8 mouse cellular contexts compared by ENCODE assay signal in the genomic region with DNA sequence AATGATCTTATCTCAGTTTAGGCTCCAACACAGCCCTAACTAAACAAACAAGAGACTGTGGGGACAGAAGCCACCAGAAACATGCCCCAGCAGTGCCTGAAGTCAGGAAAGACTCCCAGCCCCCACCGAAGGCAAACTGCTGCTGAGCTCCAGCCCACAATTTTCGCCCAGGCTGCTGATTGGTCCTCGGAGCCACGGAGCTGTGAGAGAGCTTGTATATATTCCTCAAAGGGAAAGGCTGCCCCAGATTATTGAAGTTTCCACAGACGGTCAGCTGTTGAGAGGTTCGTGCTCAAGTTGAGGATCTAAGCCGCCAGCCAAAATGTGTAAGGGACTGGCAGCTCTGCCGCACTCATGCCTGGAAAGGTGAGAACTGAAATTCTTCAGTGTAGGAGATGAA. TPM values are rescaled to one million over a fixed set of nuclear protein-coding genes. Genes with fewer than 3 reads are reported as not detected.
DNase-seq lines count a peak whose midpoint lies in the region; ATAC-seq and TF ChIP-seq lines count a peak whose summit lies in the region.
"Had no signal": no experiment of that assay in that cellular context is flagged by ENCODE, and none has a peak within 500 bp of the region (broad histone marks: within the 10 kb centered on the region; RNA-seq: fewer than 3 reads in every experiment).

A gene (plus strand): TSS at position 246 of the 400 bp plus-strand sequence.

- no peaks in the 10 kb centered on the region for H3K36me3 ChIP-seq in hindbrain, embryonic 10.5 days
- H3K36me3 ChIP-seq in stomach, postnatal 0 days (ENCODE audit: control insufficient read depth, insufficient read depth, low read length), result no peaks in the 10 kb centered on the region

- peak within 1 kb of the TSS; percentile 44 for H3K4me2 ChIP-seq in stomach, postnatal 0 days (replicated peaks; ENCODE audit: low read depth)

- intact Hi-C loops in left cerebral cortex, adult 2 months (cut with DNase I), result no loop called here

- no peaks in the 10 kb centered on the region for H3K9me3 ChIP-seq in hindbrain, embryonic 10.5 days
- no peaks in the 10 kb centered on the region for H3K9me3 ChIP-seq in stomach, postnatal 0 days (ENCODE audit: control insufficient read depth, low read length)

- no peaks in the 10 kb centered on the region for H3K27me3 ChIP-seq in hindbrain, embryonic 10.5 days (ENCODE audit: insufficient read depth, poor library complexity, severe bottlenecking)
- H3K27me3 ChIP-seq in stomach, postnatal 0 days (ENCODE audit: control insufficient read depth, insufficient read depth, low read length), result no peaks in the 10 kb centered on the region

- H3K4me3 ChIP-seq in hindbrain, embryonic 10.5 days, result no peak within 1 kb of the TSS
- no peak within 1 kb of the TSS; the same call in 1 of the 2 replicates for H3K4me3 ChIP-seq in left cerebral cortex, adult 2 months
- H3K4me3 ChIP-seq in stomach, postnatal 0 days (ENCODE audit: low read depth, low read length), result peak within 1 kb of the TSS; percentile 25
- H3K4me3 ChIP-seq: myocyte had no signal

- peak within 1 kb of the TSS; percentile 1; the same call in 1 of the 2 replicates for H3K9ac ChIP-seq in stomach, postnatal 0 days (ENCODE audit: low read length)

- peak; percentile 57; the same call in 1 of the 2 replicates for ATAC-seq in stomach, postnatal 0 days (ENCODE audit: low FRiP score, low TSS enrichment)
- ATAC-seq in erythroid progenitor cell, adult 5-6 weeks (replicated peaks; ENCODE audit: low FRiP score, poor library complexity, severe bottlenecking), result no peak

- no peak within 1 kb of the TSS for H3K27ac ChIP-seq in hindbrain, embryonic 10.5 days
- no peak within 1 kb of the TSS for H3K27ac ChIP-seq in left cerebral cortex, adult 2 months
- no peak within 1 kb of the TSS for H3K27ac ChIP-seq in stomach, postnatal 0 days (replicated peaks)

- TF ChIP-seq EP300 in stomach, postnatal 0 days (optimal IDR thresholded peaks at IDR 0.05), result no peak

- WGBS in hindbrain, embryonic 10.5 days, result 29% methylated on average over 8 of the region's 8 CpGs
- WGBS in stomach, postnatal 0 days, result 2% methylated on average over 8 of the region's 8 CpGs

- peak; percentile 10 for DNase-seq in embryo, embryonic 9.5 days (ENCODE audit: extremely low spot score)
- DNase-seq in frontal cortex, postnatal 36 days (ENCODE audit: low spot score in 2 of 2), result peak; percentile 24 to 34
- peak; percentile 18 for DNase-seq in hindbrain, embryonic 10.5 days (ENCODE audit: low spot score)
- peak; percentile 13 to 36 for DNase-seq in left cerebral cortex, adult 2 months (ENCODE audit: extremely low spot score in 1 of 2, low spot score in 2 of 2)
- DNase-seq in lung, postnatal 25 days (ENCODE audit: low spot score), result peak; percentile 38
- DNase-seq in stomach, postnatal 0 days (ENCODE audit: low spot score), result peak; percentile 31

- no peak for TF ChIP-seq CTCF in left cerebral cortex, adult 2 months (IDR thresholded peaks at IDR 0.05)
- no peak for TF ChIP-seq CTCF in stomach, postnatal 0 days (IDR thresholded peaks at IDR 0.05; ENCODE audit: low read depth)

- peaks cover 15% of the 10 kb centered on the region for H3K4me1 ChIP-seq in hindbrain, embryonic 10.5 days (replicated peaks)
- no peaks in the 10 kb centered on the region for H3K4me1 ChIP-seq in stomach, postnatal 0 days (replicated peaks; ENCODE audit: control insufficient read depth, insufficient read depth)

RNA-seq across cellular contexts. Expression of the gene that starts here (rescaled TPM):
- polyA plus RNA-seq in hindbrain, embryonic 10.5 days (2016; fragmentation: Nextera tagmentation; extraction: Ambion mirVana), result 0.45 and 1.4 TPM in 2 replicates
- 10 to 100 TPM; 37.9 to 42.2 TPM for total RNA-seq in left cerebral cortex, adult 2 months (2021)
- polyA plus RNA-seq in stomach, postnatal 0 days (2015; fragmentation: Nextera tagmentation; extraction: Ambion mirVana), result 12.2 and 12.8 TPM in 2 replicates
- not detected in 2 replicates for total RNA-seq in erythroid progenitor cell, adult 5-6 weeks (2015; ENCODE audit: low replicate concordance)
- total RNA-seq in erythroid progenitor cell, adult 5-6 weeks (2017; ENCODE audit: low replicate concordance), result not detected in 2 replicates

Comparison
In these comparisons a context has a peak if more than half of its experiments do, and no peak if none do; other contexts are left out.
1. RNA of the gene that starts here (total RNA-seq): 37.9 to 42.2 TPM in left cerebral cortex, adult 2 months; not detected in erythroid progenitor cell, adult 5-6 weeks; every median in the first group is over 10 times any median in the second.
2. Peak in every context shown above with its lines, with median percentiles within 50 percentile points of each other: DNase-seq.